Mouse (Mus musculus): ENCODE results near the gene Man1c1.

Man1c1 gene

GRCm38 (mm10) chr4:134549899-134550298 is 154.2 kb downstream of the Man1c1 start:
- peak; percentile 80 for DNase-seq (ENCODE audit: low read depth, low spot score)

GRCm38 (mm10) chr4:134548169-134548938 is 155.7 kb downstream of the Man1c1 start:
- DNase-seq (ENCODE audit: low read depth, low spot score) = no peak

GRCm38 (mm10) chr4:134546814-134547705 is 157.0 kb downstream of the Man1c1 start:
- DNase-seq (ENCODE audit: low read depth, low spot score) = no peak

GRCm38 (mm10) chr4:134543261-134543660 is 160.8 kb downstream of the Man1c1 start:
- DNase-seq (ENCODE audit: low read depth, low spot score) = peak; percentile 88

- no peak for DNase-seq (ENCODE audit: low read depth, low spot score)
Observed at GRCm38 (mm10) chr4:134542726-134543125, 161.4 kb downstream of the Man1c1 start.

GRCm38 (mm10) chr4:134538997-134539580 is 165.0 kb downstream of the Man1c1 start:
- no peak for DNase-seq (ENCODE audit: low read depth, low spot score)

- DNase-seq (ENCODE audit: low read depth, low spot score) = no peak
Observed at GRCm38 (mm10) chr4:134535787-134536151, 168.3 kb downstream of the Man1c1 start.

- peak; percentile 99 for DNase-seq (ENCODE audit: low read depth, low spot score)
Observed at GRCm38 (mm10) chr4:134534932-134535786, 168.9 kb downstream of the Man1c1 start, which contains the start of gene Mtfr1l. Gene Mtfr1l, minus strand, starts transcription at chr4:134535387.

GRCm38 (mm10) chr4:134534124-134534886 is 169.8 kb downstream of the Man1c1 start:
- peak; percentile 85 for DNase-seq (ENCODE audit: low read depth, low spot score)

- DNase-seq (ENCODE audit: low read depth, low spot score) = no peak
Observed at GRCm38 (mm10) chr4:134533421-134533820, 170.7 kb downstream of the Man1c1 start.

- DNase-seq (ENCODE audit: low read depth, low spot score) = no peak
Observed at GRCm38 (mm10) chr4:134532928-134533327, 171.2 kb downstream of the Man1c1 start.

- DNase-seq (ENCODE audit: low read depth, low spot score) = no peak
Observed at GRCm38 (mm10) chr4:134526220-134526619, 177.9 kb downstream of the Man1c1 start.

GRCm38 (mm10) chr4:134525806-134526205 is 178.3 kb downstream of the Man1c1 start:
- no peak for DNase-seq (ENCODE audit: low read depth, low spot score)

- no peak for DNase-seq (ENCODE audit: low read depth, low spot score)
Observed at GRCm38 (mm10) chr4:134523447-134523846, 180.6 kb downstream of the Man1c1 start.

- DNase-seq (ENCODE audit: low read depth, low spot score) = no peak
Observed at GRCm38 (mm10) chr4:134519281-134519680, 184.8 kb downstream of the Man1c1 start.

- no peak for DNase-seq (ENCODE audit: low read depth, low spot score)
Observed at GRCm38 (mm10) chr4:134518541-134518940, 185.5 kb downstream of the Man1c1 start.

- no peak for DNase-seq (ENCODE audit: low read depth, low spot score)
Observed at GRCm38 (mm10) chr4:134517719-134518118, 186.4 kb downstream of the Man1c1 start.

- no peak for DNase-seq (ENCODE audit: low read depth, low spot score)
Observed at GRCm38 (mm10) chr4:134516981-134517380, 187.1 kb downstream of the Man1c1 start.

- no peak for DNase-seq (ENCODE audit: low read depth, low spot score)
Observed at GRCm38 (mm10) chr4:134515614-134516013, 188.5 kb downstream of the Man1c1 start.

- DNase-seq (ENCODE audit: low read depth, low spot score) = no peak
Observed at GRCm38 (mm10) chr4:134514309-134514930, 189.7 kb downstream of the Man1c1 start.

All from ZHBTc4 (cell line).